ENCODE assay signal across 12 mouse cellular contexts in genomic region chr19:56349295-56349694, GRCm38 (mm10). TPM values are rescaled to one million over a fixed set of nuclear protein-coding genes. Genes with fewer than 3 reads are reported as not detected.
A peak's percentile ranks its signal among the peaks of the same experiment; 100 is the strongest.
DNase-seq lines count a peak whose midpoint lies in the region; ATAC-seq and TF ChIP-seq lines count a peak whose summit lies in the region.
"Had no signal": no experiment of that assay in that cellular context is flagged by ENCODE, and none has a peak within 500 bp of the region (broad histone marks: within the 10 kb centered on the region; RNA-seq: fewer than 3 reads in every experiment).

No protein-coding gene starts in this region.

- H3K27ac ChIP-seq in intestine, postnatal 0 days (ENCODE audit: low read depth, low read length) = no peak overlapping the region
- peak overlapping the region; percentile 10; the same call in 1 of the 2 replicates for H3K27ac ChIP-seq in midbrain, embryonic 15.5 days
- H3K27ac ChIP-seq: heart, embryonic 15.5 days; stomach, embryonic 15.5 days had no signal

- POLR2A ChIA-PET in Patski (lab: Charles Lee) = no interaction called here

- DNase-seq in kidney, adult 18-20 months = peak; percentile 21
- no peak for DNase-seq in kidney, adult 11 months
- DNase-seq in Patski (ENCODE audit: low read depth, low spot score) = no peak
- DNase-seq in urinary bladder, postnatal 36 days (ENCODE audit: low spot score in 2 of 2) = no peak
- DNase-seq in left cerebral cortex, postnatal 36 days (ENCODE audit: low spot score in 2 of 2) = no peak
- DNase-seq: adrenal gland, postnatal 25 days had no signal

- peak; percentile 96 for TF ChIP-seq CTCF in Patski (IDR thresholded peaks at IDR 0.05)
- TF ChIP-seq CTCF in intestine, postnatal 0 days (IDR thresholded peaks at IDR 0.05; ENCODE audit: low read depth) = peak; percentile 75

- no peaks in the 10 kb centered on the region for H3K4me1 ChIP-seq in intestine, postnatal 0 days (replicated peaks; ENCODE audit: control insufficient read depth, insufficient read depth, low read length)
- peaks cover 11% of the 10 kb centered on the region for H3K4me1 ChIP-seq in midbrain, embryonic 15.5 days
- H3K4me1 ChIP-seq: heart, embryonic 15.5 days; megakaryocyte, embryonic 14.5 days; stomach, embryonic 15.5 days had no signal

- H3K9me3 ChIP-seq in intestine, postnatal 0 days (ENCODE audit: control insufficient read depth) = 0 out of 2 replicates have a peak, but pooled peaks cover 4% of the 10 kb centered on the region
- H3K9me3 ChIP-seq in midbrain, embryonic 15.5 days = no peaks in the 10 kb centered on the region
- H3K9me3 ChIP-seq: heart, embryonic 15.5 days; stomach, embryonic 15.5 days had no signal

- peak; percentile 78 for ATAC-seq in Patski
- no peak for ATAC-seq in intestine, postnatal 0 days
- no peak for ATAC-seq in midbrain, embryonic 15.5 days (replicated peaks)
- no peak for ATAC-seq in activated CD4-positive, CD25-positive, alpha-beta regulatory T cell, adult 4 months

- WGBS in intestine, postnatal 0 days = 37% methylated on average over 6 of the region's 6 CpGs
- 38% methylated on average over 6 of the region's 6 CpGs for WGBS in midbrain, embryonic 15.5 days

- intact Hi-C loops in left cerebral cortex, postnatal 36 days (cut with DNase I) = no loop called here

- no peak overlapping the region for H3K9ac ChIP-seq in intestine, postnatal 0 days (ENCODE audit: low read depth, low read length)
- H3K9ac ChIP-seq in midbrain, embryonic 15.5 days = no peak overlapping the region
- H3K9ac ChIP-seq: heart, embryonic 15.5 days; stomach, embryonic 15.5 days had no signal

- CTCF ChIA-PET in Patski (lab: Charles Lee) = no interaction called here

- no peaks in the 10 kb centered on the region for H3K36me3 ChIP-seq in intestine, postnatal 0 days (ENCODE audit: control insufficient read depth, insufficient read depth)
- H3K36me3 ChIP-seq in midbrain, embryonic 15.5 days (replicated peaks) = no peaks in the 10 kb centered on the region
- H3K36me3 ChIP-seq: stomach, embryonic 15.5 days had no signal

- in situ Hi-C loops in Patski (cut with MboI; ENCODE audit: low pct_unique_long_range_greater_than_20kb) = no loop called here

- no peak overlapping the region for H3K4me3 ChIP-seq in intestine, postnatal 0 days (ENCODE audit: low read depth, low read length)
- no peak overlapping the region for H3K4me3 ChIP-seq in midbrain, embryonic 15.5 days
- H3K4me3 ChIP-seq: heart, embryonic 15.5 days; megakaryocyte, embryonic 14.5 days; stomach, embryonic 15.5 days had no signal

- H3K27me3 ChIP-seq in Patski = no peaks in the 10 kb centered on the region
- H3K27me3 ChIP-seq in intestine, postnatal 0 days (replicated peaks; ENCODE audit: control insufficient read depth, insufficient read depth, low read length) = no peaks in the 10 kb centered on the region
- no peaks in the 10 kb centered on the region for H3K27me3 ChIP-seq in midbrain, embryonic 15.5 days (replicated peaks)
- H3K27me3 ChIP-seq: heart, embryonic 15.5 days; stomach, embryonic 15.5 days had no signal

- no peak overlapping the region for H3K4me2 ChIP-seq in intestine, postnatal 0 days (replicated peaks; ENCODE audit: low read depth)
- H3K4me2 ChIP-seq in midbrain, embryonic 15.5 days = no peak overlapping the region
- H3K4me2 ChIP-seq: heart, embryonic 15.5 days; stomach, embryonic 15.5 days had no signal

RNA-seq across cellular contexts. Expression of gene Nrap, which starts 40.5 kb away (rescaled TPM):
- polyA plus RNA-seq in Patski (2021) = 10.8 TPM
- 0.22 TPM in 2 replicates for polyA plus RNA-seq in intestine, postnatal 0 days (2015; fragmentation: Nextera tagmentation; extraction: Ambion mirVana)
- polyA plus RNA-seq in midbrain, embryonic 15.5 days (2015; fragmentation: Nextera tagmentation; extraction: Ambion mirVana) = 0.49 and 0.56 TPM in 2 replicates
- polyA plus RNA-seq in activated CD4-positive, CD25-positive, alpha-beta regulatory T cell, adult 4 months (2017; shearing (Covaris generic)) = not detected
- under 1 TPM; 0.64 to 0.66 TPM for total RNA-seq in left cerebral cortex, postnatal 36 days (2021)

RNA-seq across cellular contexts. Expression of gene Casp7, which starts 47.6 kb away (rescaled TPM):
- polyA plus RNA-seq in Patski (2021) = 20.5 TPM
- 51.6 and 55.6 TPM in 2 replicates for polyA plus RNA-seq in intestine, postnatal 0 days (2015; fragmentation: Nextera tagmentation; extraction: Ambion mirVana)
- polyA plus RNA-seq in midbrain, embryonic 15.5 days (2015; fragmentation: Nextera tagmentation; extraction: Ambion mirVana) = 22.0 and 23.5 TPM in 2 replicates
- 10 to 100 TPM; 33.2 to 39.9 TPM for polyA plus RNA-seq in activated CD4-positive, CD25-positive, alpha-beta regulatory T cell, adult 4 months (2017; shearing (Covaris generic))
- total RNA-seq in left cerebral cortex, postnatal 36 days (2021) = 1 to 10 TPM; 3.2 to 4.4 TPM
